Mouse (Mus musculus) spleen, adult 2 months (tissue): ENCODE data around the gene Kcnj14.

Experiments
- CTCF ChIP-seq: fragments of 200-500 bp; IDR thresholded peaks from 2 replicates; pipeline ENCODE4 v1.5.1; 2011; ENCODE audit warnings: mild to moderate bottlenecking, inconsistent platforms; ENCODE audit not compliant: insufficient read depth, insufficient read length, insufficient replicate concordance; ENCODE audit errors: extremely low read depth
- POLR2A ChIP-seq: fragments of 200-500 bp; IDR thresholded peaks from 2 replicates; pipeline ENCODE4 v1.6.1; 2011; ENCODE audit warnings: low read depth, low read length, inconsistent platforms

GRCm38 (mm10) chr7:45798511-45798836 lies 26.1 kb downstream of the Kcnj14 start:
- TF ChIP-seq CTCF: no peak
- TF ChIP-seq POLR2A: no peak
